Mouse (Mus musculus): ENCODE data around the gene M1ap. TPM values are rescaled to one million over a fixed set of nuclear protein-coding genes. Genes with fewer than 3 reads are reported as not detected.

Gene M1ap
- polyA plus RNA-seq, 1 experiment from 2014 or later, result 15.7 TPM

DNA sequence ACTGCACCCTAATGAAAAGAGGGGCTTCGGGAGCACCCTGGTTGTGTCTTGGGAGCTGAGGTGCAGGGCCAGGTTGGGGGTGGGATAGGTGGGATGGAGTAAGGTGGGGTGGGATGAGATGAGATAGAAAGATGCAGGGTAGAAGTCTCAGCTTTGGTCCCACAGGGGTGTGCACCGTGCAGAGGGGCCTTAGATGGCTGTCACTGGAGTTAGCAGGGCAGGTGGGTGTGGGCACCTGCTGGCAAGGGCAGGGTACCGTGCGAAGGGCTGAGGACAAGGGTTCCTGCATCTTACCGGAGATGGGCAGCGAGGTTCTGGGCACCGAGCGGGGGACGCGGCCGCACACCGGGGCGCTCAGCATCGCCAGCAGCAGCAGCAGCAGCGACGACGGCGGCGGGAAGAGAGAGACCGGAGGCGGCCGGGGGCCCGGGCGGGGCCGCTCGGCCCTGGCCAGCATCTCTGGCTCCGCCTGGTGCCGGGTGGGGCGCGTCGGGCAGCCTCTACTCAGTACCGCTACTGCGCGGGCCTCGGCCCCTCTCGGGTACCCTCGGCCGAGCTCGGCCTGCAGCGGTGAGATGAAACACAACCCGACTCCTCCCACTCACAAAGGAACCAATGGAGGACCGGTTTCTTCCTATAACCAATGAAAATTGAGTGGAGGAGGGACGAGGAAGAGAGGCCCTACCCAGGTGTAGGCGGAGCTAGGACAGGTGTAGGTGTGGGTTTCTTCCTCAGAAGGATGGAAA lies 7.4 kb upstream of the M1ap start, which contains the start of gene Sema4f:
Gene Sema4f, minus strand, starts transcription at position 603 of the 746 bp plus-strand sequence.
- DNase-seq, result no peak
- WGBS (ENCODE audit: insufficient replicate concordance), result 4% methylated on average over 42 of the region's 44 CpGs

DNA sequence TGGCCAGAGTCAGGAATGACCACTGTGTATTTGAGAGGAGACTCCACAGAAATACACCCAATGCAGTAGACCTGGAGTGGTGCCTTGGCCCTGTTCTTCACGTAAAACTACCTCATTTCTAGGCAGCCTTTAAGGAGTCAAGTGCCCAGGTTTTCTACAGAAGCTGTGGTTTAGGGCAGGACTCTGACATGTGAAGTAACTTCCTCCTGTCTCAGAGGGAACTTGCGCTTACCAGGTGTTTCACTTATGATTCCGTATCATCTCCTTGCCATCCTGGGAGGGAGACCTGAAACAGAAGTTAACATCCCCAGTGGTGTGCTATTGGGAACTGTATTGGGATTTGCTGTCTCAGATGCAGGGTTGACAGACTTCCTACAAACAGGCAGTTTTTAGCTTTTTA lies 5.9 kb upstream of the M1ap start:
- no peak for DNase-seq
- H3K27me3 ChIP-seq, result peaks cover 43% of the 10 kb centered on the region
- no peak overlapping the region for H3K27ac ChIP-seq
- peaks cover 7% of the 10 kb centered on the region for H3K4me1 ChIP-seq (replicated peaks)
- no peaks in the 10 kb centered on the region for H3K9me3 ChIP-seq (replicated peaks)
- H3K9ac ChIP-seq, result no peak overlapping the region
- ATAC-seq (ENCODE audit: low read depth), result no peak
- H3K36me3 ChIP-seq, result no peaks in the 10 kb centered on the region
- no peak overlapping the region for H3K4me2 ChIP-seq
- WGBS (ENCODE audit: insufficient replicate concordance), result 16% methylated on average over 3 of the region's 3 CpGs
- H3K4me3 ChIP-seq (replicated peaks), result no peak overlapping the region

More for the DNA sequence above, 7.4 kb upstream of the M1ap start, which contains the start of gene Sema4f:
- peaks cover 43% of the 10 kb centered on the region for H3K27me3 ChIP-seq
- H3K4me2 ChIP-seq, result peak within 1 kb of the TSS; percentile 63
- H3K4me1 ChIP-seq (replicated peaks), result peaks cover 7% of the 10 kb centered on the region
- H3K4me3 ChIP-seq (replicated peaks), result peak within 1 kb of the TSS; percentile 44
- H3K27ac ChIP-seq, result no peak within 1 kb of the TSS
- no peak within 1 kb of the TSS for H3K9ac ChIP-seq
- ATAC-seq (ENCODE audit: low read depth), result peak; percentile 62
- H3K9me3 ChIP-seq (replicated peaks), result no peaks in the 10 kb centered on the region
- no peaks in the 10 kb centered on the region for H3K36me3 ChIP-seq

DNA sequence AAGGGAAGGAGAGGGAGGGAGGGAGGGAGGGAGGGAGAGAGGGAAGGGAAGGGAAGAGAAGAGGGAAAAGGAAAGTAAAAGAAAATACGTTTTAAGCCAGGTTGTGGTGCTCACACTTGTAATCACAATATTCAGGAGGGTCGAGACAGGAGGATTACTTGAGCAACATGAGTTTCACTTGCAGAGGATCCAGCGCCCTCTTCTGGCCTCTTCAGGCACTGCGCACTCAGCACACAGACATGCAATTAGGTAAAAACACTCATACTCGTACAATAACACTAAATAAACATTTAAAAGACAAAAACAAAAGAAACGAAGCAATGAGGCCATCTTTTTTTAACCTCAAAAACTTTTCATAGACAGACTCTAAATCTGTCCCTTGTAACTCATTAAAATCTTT lies 952 bp upstream of the M1ap start:
- no peak overlapping the region for H3K4me3 ChIP-seq (replicated peaks)
- H3K9ac ChIP-seq, result no peak overlapping the region
- H3K4me1 ChIP-seq (replicated peaks), result no peaks in the 10 kb centered on the region
- no peak overlapping the region for H3K4me2 ChIP-seq
- no peaks in the 10 kb centered on the region for H3K36me3 ChIP-seq
- peaks cover 5% of the 10 kb centered on the region for H3K27me3 ChIP-seq
- H3K27ac ChIP-seq, result no peak overlapping the region
- no peaks in the 10 kb centered on the region for H3K9me3 ChIP-seq (replicated peaks)
- no peak for DNase-seq
- WGBS (ENCODE audit: insufficient replicate concordance), result 45% methylated on average over 6 of the region's 6 CpGs
- ATAC-seq (ENCODE audit: low read depth), result no peak

DNA sequence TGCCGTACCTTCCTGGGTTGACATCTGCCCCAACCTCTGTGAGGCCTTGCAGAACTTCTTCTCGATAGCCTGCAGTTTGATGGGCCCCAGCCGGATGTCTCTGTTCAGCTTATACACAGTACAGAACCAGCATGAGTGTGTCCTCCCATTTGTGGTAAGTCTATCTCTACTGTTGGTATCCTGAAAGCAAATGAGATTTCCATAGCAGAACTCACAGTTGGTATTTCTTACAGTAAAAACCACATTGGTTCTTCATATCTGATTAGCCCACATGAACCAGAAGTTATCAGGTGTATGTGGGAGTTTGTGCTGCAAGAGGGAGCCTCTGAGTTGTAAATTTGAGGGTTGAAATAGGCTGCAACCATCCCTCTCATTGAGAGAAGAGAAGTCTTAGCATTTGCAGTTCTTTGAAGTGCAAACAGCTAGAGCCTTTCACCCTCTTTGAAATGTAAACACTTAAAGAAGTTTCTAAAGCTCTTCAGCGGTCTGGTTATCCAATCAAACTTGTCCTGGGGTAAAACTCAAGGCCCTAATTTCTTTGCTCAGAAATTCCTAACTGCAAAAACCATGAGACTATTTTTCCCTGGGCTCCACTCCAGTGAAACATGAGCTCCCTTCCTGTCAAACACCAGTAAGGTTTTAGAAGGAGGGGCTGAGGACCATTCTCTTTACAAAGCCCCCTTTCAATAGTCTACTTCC lies 10.0 kb downstream of the M1ap start:
- WGBS (ENCODE audit: insufficient replicate concordance), result 25% methylated on average over 4 of the region's 4 CpGs
- Histone ChIP-seq H3K27me3 (no peaks in the 10 kb centered on the region), H3K27ac (no peak overlapping the region), H3K4me2 (no peak overlapping the region), H3K9me3 (replicated peaks) (no peaks in the 10 kb centered on the region), H3K4me1 (replicated peaks) (no peaks in the 10 kb centered on the region), H3K9ac (no peak overlapping the region), H3K36me3 (no peaks in the 10 kb centered on the region), H3K4me3 (replicated peaks) (no peak overlapping the region)
- DNase-seq (no peak), ATAC-seq (ENCODE audit: low read depth) (no peak)

DNA sequence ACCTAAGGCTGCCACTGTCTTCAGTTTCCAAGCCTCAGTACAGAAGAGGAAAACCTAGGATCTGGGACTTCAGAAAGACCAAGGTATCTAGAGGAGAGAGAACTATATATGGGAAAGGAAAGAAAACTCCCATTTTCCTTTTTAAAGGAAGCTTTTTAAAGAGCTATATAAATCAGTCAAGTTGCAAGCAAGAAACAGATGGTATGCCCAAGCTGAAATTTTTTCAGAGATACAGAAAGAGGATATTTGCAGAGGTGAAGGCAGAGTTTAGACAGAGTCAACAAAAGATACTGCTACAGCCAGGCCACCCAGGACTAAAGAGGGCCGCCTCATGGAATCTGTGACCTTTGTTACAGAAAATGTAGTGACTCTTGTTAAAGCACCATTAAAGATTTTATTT lies 15.0 kb downstream of the M1ap start:
- 50% methylated on average over 1 of the region's 1 CpGs for WGBS (ENCODE audit: insufficient replicate concordance)
- Histone ChIP-seq H3K27ac (no peak overlapping the region), H3K27me3 (no peaks in the 10 kb centered on the region), H3K9ac (no peak overlapping the region), H3K4me2 (no peak overlapping the region), H3K9me3 (replicated peaks) (no peaks in the 10 kb centered on the region), H3K36me3 (no peaks in the 10 kb centered on the region), H3K4me1 (replicated peaks) (no peaks in the 10 kb centered on the region), H3K4me3 (replicated peaks) (no peak overlapping the region)
- ATAC-seq (ENCODE audit: low read depth), result no peak
- no peak for DNase-seq

DNA sequence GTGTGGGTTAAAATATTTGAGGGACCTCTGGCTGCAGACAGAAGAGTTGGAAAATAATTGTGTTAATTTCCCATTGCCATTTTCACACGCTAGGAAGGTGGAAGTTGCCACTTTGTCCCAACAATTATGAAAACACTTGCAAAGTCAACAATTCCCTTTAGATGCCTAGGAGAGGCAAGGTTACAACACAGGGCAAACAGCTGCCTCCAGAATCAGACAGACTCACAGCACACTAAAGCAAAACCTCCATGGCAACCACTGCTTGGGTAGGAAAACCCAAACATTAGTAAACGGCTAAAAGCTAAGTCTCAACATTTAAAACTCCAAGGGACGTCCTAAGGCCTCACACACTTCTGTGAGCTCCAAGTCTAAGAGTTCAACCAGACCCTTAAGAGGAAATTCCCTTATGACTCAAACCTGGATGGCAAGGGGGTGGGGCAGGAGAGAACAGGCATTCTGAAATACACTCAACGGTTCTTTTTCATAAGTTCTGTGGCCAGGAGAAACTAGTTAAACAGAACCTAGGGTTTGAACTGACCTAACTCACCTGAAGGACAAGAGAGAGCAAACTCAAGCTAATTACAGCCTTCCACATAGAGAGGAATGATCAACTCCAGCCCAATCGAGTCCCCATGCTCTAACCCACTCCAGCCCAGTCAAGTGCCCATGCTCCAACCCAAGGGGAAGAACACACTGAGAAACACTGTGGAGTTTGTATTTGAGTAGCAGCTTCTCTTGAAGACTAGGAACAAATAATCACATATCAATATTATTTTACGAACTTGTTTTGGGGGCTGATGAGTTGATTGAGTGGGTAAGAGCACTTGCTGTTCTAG lies 22.8 kb downstream of the M1ap start:
- Histone ChIP-seq H3K9ac (no peak overlapping the region), H3K4me2 (no peak overlapping the region), H3K4me1 (replicated peaks) (no peaks in the 10 kb centered on the region), H3K9me3 (replicated peaks) (no peaks in the 10 kb centered on the region), H3K36me3 (no peaks in the 10 kb centered on the region), H3K4me3 (replicated peaks) (no peak overlapping the region), H3K27ac (no peak overlapping the region), H3K27me3 (peaks cover 10% of the 10 kb centered on the region)
- DNase-seq (no peak), ATAC-seq (ENCODE audit: low read depth) (no peak)
- WGBS (ENCODE audit: insufficient replicate concordance), result 46% methylated on average over 6 of the region's 6 CpGs

DNA sequence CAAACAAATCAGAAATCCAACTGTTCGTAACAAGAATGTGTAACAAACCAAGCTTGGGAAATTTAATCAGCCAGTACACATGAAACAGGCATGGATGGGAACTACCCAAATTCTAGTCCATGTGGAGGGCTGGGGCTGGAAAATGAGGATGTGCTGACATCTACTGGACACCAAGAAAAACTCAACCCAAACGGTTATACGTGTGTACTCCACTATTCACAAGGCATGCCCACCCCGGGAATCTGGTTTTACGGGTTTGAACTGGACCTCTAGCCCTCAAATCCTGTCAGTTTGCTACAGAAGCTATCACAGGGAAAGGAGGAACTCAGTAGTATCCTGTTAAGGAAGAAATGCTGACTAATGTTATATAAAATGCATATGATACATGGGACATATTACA lies 24.3 kb downstream of the M1ap start:
- H3K36me3 ChIP-seq, result no peaks in the 10 kb centered on the region
- no peak overlapping the region for H3K9ac ChIP-seq
- H3K4me3 ChIP-seq (replicated peaks), result no peak overlapping the region
- 12% methylated on average over 5 of the region's 5 CpGs for whole genome bisulfite sequencing (ENCODE audit: insufficient replicate concordance)
- no peaks in the 10 kb centered on the region for H3K4me1 ChIP-seq (replicated peaks)
- H3K9me3 ChIP-seq (replicated peaks), result no peaks in the 10 kb centered on the region
- H3K27ac ChIP-seq, result no peak overlapping the region
- peaks cover 10% of the 10 kb centered on the region for H3K27me3 ChIP-seq
- peak; percentile 14 for DNase-seq
- H3K4me2 ChIP-seq, result no peak overlapping the region
- ATAC-seq (ENCODE audit: low read depth), result no peak

DNA sequence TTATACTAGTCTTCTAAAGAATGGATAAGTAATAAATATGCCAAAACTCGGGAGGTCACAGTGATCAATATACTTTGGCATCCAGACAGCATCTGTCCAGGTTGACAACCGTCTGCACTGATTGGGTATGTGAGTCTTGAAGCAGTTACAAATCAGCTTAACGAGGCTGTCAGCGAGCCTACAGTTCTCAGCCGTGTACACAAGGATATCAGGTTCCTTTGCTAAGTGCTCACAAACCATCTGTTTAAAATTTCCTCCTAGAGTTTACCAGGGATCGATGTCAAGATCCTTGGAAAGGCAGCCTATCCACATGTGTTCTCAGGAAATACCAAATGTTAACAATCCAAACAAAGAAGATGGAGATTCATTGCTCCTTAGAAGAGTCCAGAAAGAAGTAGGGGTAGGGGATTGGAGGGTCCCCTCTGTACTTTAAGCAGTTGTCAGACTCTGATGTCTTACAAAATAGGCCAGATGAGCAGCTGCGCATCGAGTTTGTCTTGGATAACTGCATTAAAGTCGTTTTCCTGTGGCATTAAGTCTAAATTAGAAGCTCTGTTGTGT lies 40.8 kb downstream of the M1ap start:
- no peaks in the 10 kb centered on the region for H3K36me3 ChIP-seq
- no peaks in the 10 kb centered on the region for H3K9me3 ChIP-seq (replicated peaks)
- no peak for ATAC-seq (ENCODE audit: low read depth)
- no peak overlapping the region for H3K4me3 ChIP-seq (replicated peaks)
- no peak overlapping the region for H3K9ac ChIP-seq
- WGBS (ENCODE audit: insufficient replicate concordance), result 47% methylated on average over 9 of the region's 9 CpGs
- no peak overlapping the region for H3K27ac ChIP-seq
- H3K27me3 ChIP-seq, result 0 out of 2 replicates have a peak, but pooled peaks cover 3% of the 10 kb centered on the region
- DNase-seq, result no peak
- no peak overlapping the region for H3K4me2 ChIP-seq
- H3K4me1 ChIP-seq (replicated peaks), result no peaks in the 10 kb centered on the region

DNA sequence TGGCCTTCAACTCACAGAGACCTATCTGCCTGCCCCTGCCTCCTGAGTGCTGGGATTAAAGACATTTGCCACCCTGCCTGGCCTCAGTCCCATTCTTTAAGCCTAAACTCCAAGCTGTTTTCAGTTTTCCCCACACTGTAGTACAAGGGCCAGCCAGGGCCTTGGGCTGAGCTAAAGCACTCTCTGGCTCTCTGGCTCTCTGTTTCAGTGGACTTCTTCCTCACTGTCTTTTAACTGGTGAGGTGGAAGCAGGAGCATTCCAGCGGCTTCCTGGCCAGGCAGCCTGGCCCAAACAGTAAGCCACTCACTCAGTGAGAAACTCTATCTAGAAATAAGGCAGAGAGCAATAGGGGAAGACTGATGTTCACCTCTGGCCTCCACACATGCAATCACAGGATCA lies 47.0 kb downstream of the M1ap start:
- Histone ChIP-seq H3K9ac (no peak overlapping the region), H3K9me3 (replicated peaks) (no peaks in the 10 kb centered on the region), H3K27me3 (no peaks in the 10 kb centered on the region), H3K36me3 (no peaks in the 10 kb centered on the region), H3K4me1 (replicated peaks) (peaks cover 21% of the 10 kb centered on the region), H3K4me2 (no peak overlapping the region), H3K27ac (no peak overlapping the region), H3K4me3 (replicated peaks) (no peak overlapping the region)
- no peak for ATAC-seq (ENCODE audit: low read depth)
- no peak for DNase-seq
- 41% methylated on average over 1 of the region's 1 CpGs for WGBS (ENCODE audit: insufficient replicate concordance)

DNA sequence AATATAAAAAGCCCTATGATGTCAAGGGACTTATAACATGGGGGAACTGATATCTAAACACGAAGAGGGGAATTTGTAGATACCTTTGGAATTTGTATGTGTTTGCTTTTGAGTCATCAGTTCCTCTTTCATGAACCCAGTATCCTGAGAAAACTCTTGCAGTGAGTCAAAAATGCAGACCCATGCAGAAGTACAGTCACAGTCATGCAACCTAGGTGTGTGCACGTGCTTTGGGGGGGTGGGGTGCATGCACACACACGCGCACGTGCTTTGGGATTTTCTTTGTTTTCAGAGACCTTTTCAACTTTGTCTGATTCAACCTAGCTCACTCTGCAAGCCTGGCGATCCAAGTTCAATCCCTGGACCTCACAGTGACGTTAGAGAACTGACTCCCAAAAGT lies 47.7 kb downstream of the M1ap start:
- Histone ChIP-seq H3K9ac (no peak overlapping the region), H3K9me3 (replicated peaks) (no peaks in the 10 kb centered on the region), H3K27me3 (no peaks in the 10 kb centered on the region), H3K27ac (no peak overlapping the region), H3K36me3 (no peaks in the 10 kb centered on the region), H3K4me3 (replicated peaks) (no peak overlapping the region), H3K4me1 (replicated peaks) (peaks cover 21% of the 10 kb centered on the region), H3K4me2 (no peak overlapping the region)
- ATAC-seq (ENCODE audit: low read depth) (no peak), DNase-seq (no peak)
- 63% methylated on average over 7 of the region's 7 CpGs for WGBS (ENCODE audit: insufficient replicate concordance)

DNA sequence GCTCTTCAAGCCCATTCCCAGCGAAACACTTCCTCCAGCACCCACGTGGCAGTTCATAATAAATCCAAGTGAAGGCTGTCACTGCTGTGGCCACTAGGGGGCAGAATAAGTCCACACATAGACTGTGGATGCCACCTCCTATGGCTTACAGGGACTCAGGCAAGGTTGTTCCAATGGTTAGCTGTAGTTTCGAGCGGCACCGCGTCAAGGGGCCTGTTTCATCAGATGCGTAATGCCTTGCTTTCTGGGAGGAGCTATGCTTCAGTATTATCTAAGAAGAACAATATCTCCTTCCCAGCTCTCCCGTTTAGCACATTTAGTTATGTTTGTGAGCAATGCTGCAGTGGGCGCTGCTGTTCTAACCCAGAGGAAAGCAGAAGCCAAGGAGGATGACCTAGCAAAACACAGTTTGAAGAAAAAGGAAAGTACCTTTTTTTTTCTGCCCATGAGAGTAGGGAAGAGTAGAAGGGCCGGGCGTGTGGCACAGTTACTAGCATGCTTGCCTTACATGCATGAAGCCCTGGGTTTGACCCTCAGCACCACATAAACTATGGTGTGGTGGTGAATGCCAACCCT lies 50.1 kb downstream of the M1ap start:
- H3K4me1 ChIP-seq (replicated peaks), result peaks cover 21% of the 10 kb centered on the region
- H3K9ac ChIP-seq, result peak overlapping the region; percentile 65
- H3K27me3 ChIP-seq, result no peaks in the 10 kb centered on the region
- H3K9me3 ChIP-seq (replicated peaks), result no peaks in the 10 kb centered on the region
- DNase-seq (peak; percentile 87), ATAC-seq (ENCODE audit: low read depth) (peak; percentile 95)
- H3K27ac ChIP-seq, result peak overlapping the region; percentile 94
- H3K4me2 ChIP-seq, result peak overlapping the region; percentile 58
- 2% methylated on average over 11 of the region's 11 CpGs for WGBS (ENCODE audit: insufficient replicate concordance)
- no peaks in the 10 kb centered on the region for H3K36me3 ChIP-seq
- peak overlapping the region; percentile 16 for H3K4me3 ChIP-seq (replicated peaks)

All from liver, embryonic 13.5 days (tissue).